Mouse (Mus musculus): ENCODE data around the gene Klhl30. TPM values are rescaled to one million over a fixed set of nuclear protein-coding genes. Genes with fewer than 3 reads are reported as not detected.

The Klhl30 gene
- polyA plus RNA-seq, 1 experiment from 2014 or later: 0.25 TPM

DNA sequence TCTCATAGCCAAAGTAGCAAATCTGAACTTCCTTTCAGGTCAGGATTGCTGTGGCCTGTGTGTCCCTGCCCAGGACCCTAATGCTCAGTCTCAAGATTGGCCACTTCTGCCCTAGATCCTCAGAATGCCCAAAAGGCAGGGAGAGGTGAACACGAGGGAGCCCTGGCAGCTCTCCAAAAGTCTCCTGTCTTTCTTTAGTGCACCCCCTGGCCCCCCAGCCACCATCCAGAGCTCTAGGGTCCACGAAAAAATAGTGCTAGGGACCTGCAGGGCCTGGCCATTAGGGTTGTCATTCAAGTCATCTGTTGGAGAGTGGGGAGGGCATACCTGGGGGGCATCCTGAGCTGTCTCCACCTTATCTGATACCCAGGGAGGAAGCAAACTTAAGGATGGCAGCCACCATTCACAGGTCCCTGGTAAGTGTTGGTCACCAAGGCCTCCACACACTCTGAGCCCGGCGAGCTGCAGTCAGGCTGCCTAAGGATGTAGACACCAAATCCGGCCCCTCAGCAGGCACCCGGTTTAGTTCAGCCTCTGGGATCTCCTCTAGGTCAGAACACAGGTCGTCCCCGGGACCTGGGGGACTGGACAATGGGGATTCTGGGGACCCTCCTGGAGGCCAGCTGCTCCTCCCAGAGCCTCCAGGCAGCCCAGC is 60.9 kb downstream of the Klhl30 start:
- H3K27ac ChIP-seq: peak overlapping the region; percentile 89; the same call in 1 of the 2 replicates
- H3K36me3 ChIP-seq (replicated peaks; ENCODE audit: control insufficient read depth, insufficient read depth): peaks cover 3% of the 10 kb centered on the region; the same call in 1 of the 2 replicates
- ATAC-seq (ENCODE audit: low FRiP score): no peak

More for the DNA sequence above, 60.9 kb downstream of the Klhl30 start:
- H3K4me2 ChIP-seq (replicated peaks): peak overlapping the region; percentile 95
- peak overlapping the region; percentile 79 for H3K4me3 ChIP-seq (replicated peaks; ENCODE audit: low read length)
- H3K9me3 ChIP-seq (ENCODE audit: control insufficient read depth, low read length): no peaks in the 10 kb centered on the region
- H3K4me1 ChIP-seq (replicated peaks; ENCODE audit: control insufficient read depth, insufficient read depth, low read length): peaks cover 33% of the 10 kb centered on the region
- 42% methylated on average over 8 of the region's 8 CpGs for WGBS
- no peaks in the 10 kb centered on the region for H3K27me3 ChIP-seq (ENCODE audit: control insufficient read depth, insufficient read depth, low read length)
- peak overlapping the region; percentile 92 for H3K9ac ChIP-seq
- no peak for DNase-seq (ENCODE audit: low spot score)

Other genes starting within 250 kb of the Klhl30 start
- 0.43 and 0.78 TPM in 2 replicates for gene Rbm44, start 205.9 kb upstream of the Klhl30 start, polyA plus RNA-seq (2014; fragmentation: Nextera tagmentation; extraction: Ambion mirVana)
- gene Ramp1, start 171.2 kb upstream of the Klhl30 start, polyA plus RNA-seq (2014; fragmentation: Nextera tagmentation; extraction: Ambion mirVana): 12.5 and 14.2 TPM in 2 replicates
- gene Ube2f, start 100.7 kb upstream of the Klhl30 start, polyA plus RNA-seq (2014; fragmentation: Nextera tagmentation; extraction: Ambion mirVana): 63.8 and 67.6 TPM in 2 replicates
- 9.7 and 10.5 TPM in 2 replicates for gene Scly, start 52.7 kb upstream of the Klhl30 start, polyA plus RNA-seq (2014; fragmentation: Nextera tagmentation; extraction: Ambion mirVana)
- gene Espnl, start 28.9 kb upstream of the Klhl30 start, polyA plus RNA-seq (2014; fragmentation: Nextera tagmentation; extraction: Ambion mirVana): 0.17 and 0.18 TPM in 2 replicates
- 0.66 TPM in 1 of 2 replicates, not detected in the other for gene Erfe, start 15.4 kb downstream of the Klhl30 start, polyA plus RNA-seq (2014; fragmentation: Nextera tagmentation; extraction: Ambion mirVana)
- gene Ilkap, start 47.8 kb downstream of the Klhl30 start, polyA plus RNA-seq (2014; fragmentation: Nextera tagmentation; extraction: Ambion mirVana): 132 and 143 TPM in 2 replicates
- gene Hes6, start 63.0 kb downstream of the Klhl30 start, polyA plus RNA-seq (2014; fragmentation: Nextera tagmentation; extraction: Ambion mirVana): 125 and 129 TPM in 2 replicates
- 3.5 and 5.2 TPM in 2 replicates for gene Per2, start 108.3 kb downstream of the Klhl30 start, polyA plus RNA-seq (2014; fragmentation: Nextera tagmentation; extraction: Ambion mirVana)
- gene Traf3ip1, start 143.6 kb downstream of the Klhl30 start, polyA plus RNA-seq (2014; fragmentation: Nextera tagmentation; extraction: Ambion mirVana): 6.5 and 7.6 TPM in 2 replicates
- 15.7 and 16.7 TPM in 2 replicates for gene Asb1, start 189.5 kb downstream of the Klhl30 start, polyA plus RNA-seq (2014; fragmentation: Nextera tagmentation; extraction: Ambion mirVana)

All from hindbrain, embryonic 14.5 days (tissue).